Mouse (Mus musculus): Measurements from ENCODE around the gene Fxyd4. TPM values are rescaled to one million over a fixed set of nuclear protein-coding genes. Genes with fewer than 3 reads are reported as not detected.

The Fxyd4 gene
- polyA plus RNA-seq, 1 experiment from 2014 or later = 1.7 TPM

DNA sequence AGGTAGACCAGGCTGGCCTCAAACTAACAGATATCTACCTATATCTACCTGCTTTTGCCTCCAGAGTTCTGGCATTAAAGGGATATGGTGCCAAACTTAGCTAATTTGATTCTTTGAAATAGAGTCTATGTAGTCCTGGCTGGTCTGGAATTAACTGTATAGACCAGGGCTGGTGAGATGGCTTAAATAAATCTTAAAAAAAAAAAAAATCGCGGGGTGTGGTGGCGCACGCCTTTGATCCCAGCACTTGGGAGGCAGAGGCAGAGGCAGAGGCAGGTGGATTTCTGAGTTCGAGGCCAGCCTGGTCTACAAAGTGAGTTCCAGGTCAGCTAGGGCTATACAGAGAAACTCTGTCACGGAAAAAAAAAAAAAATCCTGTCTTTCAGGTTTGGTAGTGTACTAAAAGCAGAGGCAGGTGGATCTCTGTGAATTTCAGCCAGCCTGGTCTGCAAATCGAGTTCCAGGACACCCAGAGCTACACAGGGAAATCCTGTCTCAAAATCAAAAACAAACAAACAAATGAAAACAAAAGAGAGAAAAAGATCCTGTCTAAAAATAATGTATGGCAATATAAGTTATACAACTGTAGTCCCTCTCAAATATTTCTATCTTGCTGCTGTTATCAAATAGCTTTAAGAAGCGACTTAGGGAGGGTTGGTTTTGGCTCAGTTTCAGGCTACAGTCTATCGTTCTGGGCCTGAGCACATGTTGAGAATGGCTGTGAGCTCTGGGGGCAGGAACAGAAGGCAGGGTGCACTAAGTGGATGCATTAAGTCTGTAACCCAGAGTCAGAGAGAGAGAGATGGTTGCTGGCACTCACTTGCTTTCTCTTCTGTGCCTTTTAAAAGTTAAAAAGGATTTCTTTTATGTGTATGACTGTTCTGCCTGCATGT lies 35.7 kb downstream of the Fxyd4 start:
- no peak overlapping the region for H3K27ac ChIP-seq (ENCODE audit: low read depth, low read length)
- no peak overlapping the region for H3K9ac ChIP-seq (ENCODE audit: low read depth, low read length)
- no peak for ATAC-seq
- no peaks in the 10 kb centered on the region for H3K27me3 ChIP-seq (replicated peaks; ENCODE audit: control insufficient read depth, insufficient read depth, low read length)
- no peaks in the 10 kb centered on the region for H3K36me3 ChIP-seq (ENCODE audit: control insufficient read depth, insufficient read depth, low read length)
- no peaks in the 10 kb centered on the region for H3K9me3 ChIP-seq (ENCODE audit: control insufficient read depth, low read length)
- no peak overlapping the region for H3K4me2 ChIP-seq (ENCODE audit: low read length)
- H3K4me3 ChIP-seq (ENCODE audit: low read length) = no peak overlapping the region
- H3K4me1 ChIP-seq (ENCODE audit: control insufficient read depth, insufficient read depth, low read depth, low read length) = peaks cover 6% of the 10 kb centered on the region
- WGBS = 73% methylated on average over 9 of the region's 9 CpGs

DNA sequence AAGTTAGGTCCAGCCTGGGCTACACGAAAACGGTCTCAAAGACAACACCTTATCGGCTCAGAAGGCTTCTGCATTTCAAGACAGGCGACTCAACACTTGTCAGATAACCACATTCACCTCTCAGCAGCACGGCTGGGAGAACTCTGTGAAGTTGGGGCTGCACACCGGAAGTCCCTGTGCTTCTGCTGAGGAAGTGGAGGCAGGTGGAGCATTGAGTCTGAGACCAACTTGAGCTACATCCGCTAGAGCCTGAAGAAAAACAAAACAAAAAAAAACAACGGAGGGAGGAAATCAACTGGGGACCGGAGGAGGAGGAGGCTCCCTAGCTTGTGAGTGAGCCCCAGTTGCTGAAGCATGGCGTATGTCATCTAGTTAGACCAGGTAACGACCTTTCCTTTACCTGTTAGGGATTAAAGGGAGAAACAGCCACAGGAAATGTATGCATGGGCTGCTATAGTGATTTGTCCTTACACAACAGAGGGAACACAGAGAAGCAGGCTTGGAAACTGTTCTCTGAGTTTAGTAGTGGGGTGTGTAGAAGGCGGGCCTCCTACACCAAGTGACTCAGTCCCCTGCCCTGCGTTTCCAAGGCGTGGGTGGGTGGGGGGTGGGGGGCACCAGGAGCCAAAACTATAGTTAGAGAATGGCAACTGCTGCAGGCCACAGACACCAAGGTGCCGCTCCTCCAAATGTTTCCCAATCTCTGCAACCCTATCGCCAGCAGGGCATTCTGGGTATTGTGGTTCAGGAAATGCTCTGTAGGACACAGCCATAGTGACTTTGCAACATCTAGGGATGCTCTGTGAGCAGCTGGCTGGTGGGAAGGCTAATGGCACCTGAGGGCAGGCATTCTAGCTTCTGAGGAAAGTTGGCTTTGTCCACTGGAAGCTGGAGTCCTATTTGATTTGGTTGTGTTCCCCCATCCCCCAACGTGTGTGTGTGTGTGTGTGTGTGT lies 37.1 kb downstream of the Fxyd4 start, which contains the start of gene Hnrnpf:
Hnrnpf (plus strand) TSS at position 199 of the 955 bp plus-strand sequence.
- no peak within 1 kb of the TSS for H3K27ac ChIP-seq (ENCODE audit: low read depth, low read length)
- no peak for ATAC-seq
- no peaks in the 10 kb centered on the region for H3K36me3 ChIP-seq (ENCODE audit: control insufficient read depth, insufficient read depth, low read length)
- H3K27me3 ChIP-seq (replicated peaks; ENCODE audit: control insufficient read depth, insufficient read depth, low read length) = no peaks in the 10 kb centered on the region
- no peak within 1 kb of the TSS for H3K4me3 ChIP-seq (ENCODE audit: low read length)
- no peak within 1 kb of the TSS for H3K9ac ChIP-seq (ENCODE audit: low read depth, low read length)
- 87% methylated on average over 17 of the region's 17 CpGs for WGBS
- no peak within 1 kb of the TSS for H3K4me2 ChIP-seq (ENCODE audit: low read length)
- H3K9me3 ChIP-seq (ENCODE audit: control insufficient read depth, low read length) = no peaks in the 10 kb centered on the region
- peaks cover 2% of the 10 kb centered on the region for H3K4me1 ChIP-seq (ENCODE audit: control insufficient read depth, insufficient read depth, low read depth, low read length)

DNA sequence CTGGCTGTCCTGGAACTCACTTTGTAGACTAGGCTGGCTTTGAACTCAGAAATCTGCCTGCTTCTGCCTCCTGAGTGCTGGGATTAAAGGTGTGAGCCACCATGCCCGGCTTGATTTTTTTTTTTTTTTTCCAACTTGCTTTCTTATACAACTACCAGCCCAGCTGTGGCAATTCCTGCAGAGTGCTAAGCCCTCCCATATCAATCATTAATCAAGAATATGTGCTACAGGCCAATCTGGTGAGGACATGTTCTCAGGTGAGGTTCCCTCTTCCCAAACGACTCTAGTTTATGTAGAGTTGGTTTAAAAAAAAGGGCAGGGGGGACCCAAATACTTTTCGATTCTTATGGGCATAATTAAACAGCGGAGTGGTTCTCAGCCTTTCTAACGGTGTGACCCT lies 39.7 kb downstream of the Fxyd4 start:
- no peaks in the 10 kb centered on the region for H3K9me3 ChIP-seq (ENCODE audit: control insufficient read depth, low read length)
- H3K27me3 ChIP-seq (replicated peaks; ENCODE audit: control insufficient read depth, insufficient read depth, low read length) = no peaks in the 10 kb centered on the region
- H3K4me2 ChIP-seq (ENCODE audit: low read length) = no peak overlapping the region
- WGBS = 88% methylated on average over 5 of the region's 5 CpGs
- H3K9ac ChIP-seq (ENCODE audit: low read depth, low read length) = no peak overlapping the region
- no peaks in the 10 kb centered on the region for H3K4me1 ChIP-seq (ENCODE audit: control insufficient read depth, insufficient read depth, low read depth, low read length)
- H3K36me3 ChIP-seq (ENCODE audit: control insufficient read depth, insufficient read depth, low read length) = no peaks in the 10 kb centered on the region
- no peak overlapping the region for H3K4me3 ChIP-seq (ENCODE audit: low read length)
- ATAC-seq = no peak
- no peak overlapping the region for H3K27ac ChIP-seq (ENCODE audit: low read depth, low read length)

DNA sequence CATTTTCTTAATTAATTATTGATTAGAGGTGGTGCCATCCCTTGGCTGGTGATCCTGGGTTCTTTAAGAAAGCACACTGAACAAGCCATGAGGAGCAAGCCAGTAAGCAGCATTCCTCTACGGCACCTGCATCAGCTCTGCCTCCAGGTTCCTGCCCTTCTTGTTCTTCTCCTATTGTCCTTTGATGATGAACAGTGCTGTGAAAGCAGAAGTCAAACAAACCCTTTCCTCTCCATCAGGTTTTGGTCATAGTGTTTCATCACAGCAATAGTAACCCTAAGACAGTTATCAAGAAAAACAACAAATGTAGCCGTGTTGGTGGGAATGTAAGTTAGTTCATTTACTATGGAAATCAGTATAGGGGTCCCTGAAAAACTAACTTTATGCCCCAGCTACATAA lies 44.1 kb downstream of the Fxyd4 start:
- ATAC-seq = no peak
- WGBS = 94% methylated on average over 2 of the region's 2 CpGs

DNA sequence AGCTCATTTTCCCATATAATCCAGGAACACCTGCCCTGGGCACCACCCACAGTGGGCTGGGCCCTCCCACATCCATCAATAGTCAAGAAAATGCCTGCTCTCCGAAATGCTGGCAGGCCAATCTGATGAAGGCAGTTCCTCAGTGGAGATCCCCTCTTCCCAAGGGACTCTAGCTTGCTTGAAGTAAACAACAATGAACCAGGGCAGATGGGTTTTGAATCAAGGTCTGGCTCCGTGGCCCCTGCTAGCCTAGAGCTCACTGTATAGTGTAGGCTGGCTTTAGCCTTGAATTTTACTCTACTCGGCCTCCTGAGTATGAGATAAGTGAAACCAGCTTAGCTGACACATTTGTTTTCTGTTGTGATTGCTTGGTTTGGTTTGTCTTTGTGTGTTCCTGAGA lies 45.1 kb downstream of the Fxyd4 start:
- Histone ChIP-seq H3K9ac (ENCODE audit: low read depth, low read length) (no peak overlapping the region), H3K4me2 (ENCODE audit: low read length) (no peak overlapping the region), H3K27me3 (replicated peaks; ENCODE audit: control insufficient read depth, insufficient read depth, low read length) (no peaks in the 10 kb centered on the region), H3K27ac (ENCODE audit: low read depth, low read length) (no peak overlapping the region), H3K4me3 (ENCODE audit: low read length) (no peak overlapping the region), H3K4me1 (ENCODE audit: control insufficient read depth, insufficient read depth, low read depth, low read length) (no peaks in the 10 kb centered on the region), H3K36me3 (ENCODE audit: control insufficient read depth, insufficient read depth, low read length) (no peaks in the 10 kb centered on the region), H3K9me3 (ENCODE audit: control insufficient read depth, low read length) (no peaks in the 10 kb centered on the region)
- ATAC-seq = no peak
- 68% methylated on average over 3 of the region's 3 CpGs for WGBS

More for the DNA sequence above, 44.1 kb downstream of the Fxyd4 start:
- Histone ChIP-seq H3K9me3 (ENCODE audit: control insufficient read depth, low read length) (no peaks in the 10 kb centered on the region), H3K4me3 (ENCODE audit: low read length) (no peak overlapping the region), H3K4me2 (ENCODE audit: low read length) (no peak overlapping the region), H3K9ac (ENCODE audit: low read depth, low read length) (no peak overlapping the region), H3K36me3 (ENCODE audit: control insufficient read depth, insufficient read depth, low read length) (no peaks in the 10 kb centered on the region), H3K4me1 (ENCODE audit: control insufficient read depth, insufficient read depth, low read depth, low read length) (no peaks in the 10 kb centered on the region), H3K27ac (ENCODE audit: low read depth, low read length) (no peak overlapping the region), H3K27me3 (replicated peaks; ENCODE audit: control insufficient read depth, insufficient read depth, low read length) (no peaks in the 10 kb centered on the region)

DNA sequence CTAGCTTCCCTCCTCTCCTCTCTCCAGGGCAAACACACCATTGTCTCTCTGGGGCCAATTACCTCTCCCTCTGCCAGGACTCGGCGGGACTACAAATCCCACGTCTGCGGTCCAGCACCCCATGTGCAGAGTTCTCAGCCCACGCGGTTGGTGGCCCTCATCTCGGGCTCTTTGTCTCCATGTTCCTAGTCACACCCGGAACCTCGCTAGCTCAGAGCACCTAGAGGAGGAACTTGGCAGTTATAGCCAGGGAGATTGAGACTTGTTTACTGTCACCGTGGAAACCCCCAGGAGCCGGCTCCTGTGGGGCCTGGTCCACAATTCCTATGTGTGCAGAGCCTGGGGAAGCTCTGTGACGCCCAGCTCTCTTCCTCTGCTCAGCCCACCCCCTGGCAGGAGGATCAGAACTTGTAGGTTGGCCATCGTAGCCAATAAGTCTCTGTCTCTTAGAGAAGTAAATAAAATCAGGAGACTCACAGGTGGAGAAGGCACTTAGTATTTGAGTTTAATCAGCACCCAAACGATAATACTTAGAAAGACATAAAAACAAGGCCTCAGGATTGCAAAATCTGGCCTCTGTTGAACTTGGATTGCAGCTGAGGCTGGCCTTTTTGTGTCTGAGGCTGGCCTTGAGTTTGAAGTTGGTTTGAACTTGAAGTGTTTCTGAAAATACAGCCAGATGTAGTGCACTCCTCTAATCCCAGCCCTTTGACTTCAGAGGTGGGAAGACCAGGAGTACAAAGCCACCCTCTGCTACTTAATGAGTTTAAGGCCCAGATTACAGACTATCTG lies 45.9 kb downstream of the Fxyd4 start:
- Histone ChIP-seq H3K36me3 (ENCODE audit: control insufficient read depth, insufficient read depth, low read length) (no peaks in the 10 kb centered on the region), H3K4me2 (ENCODE audit: low read length) (no peak overlapping the region), H3K27me3 (replicated peaks; ENCODE audit: control insufficient read depth, insufficient read depth, low read length) (no peaks in the 10 kb centered on the region), H3K4me3 (ENCODE audit: low read length) (no peak overlapping the region), H3K9me3 (ENCODE audit: control insufficient read depth, low read length) (no peaks in the 10 kb centered on the region), H3K9ac (ENCODE audit: low read depth, low read length) (no peak overlapping the region), H3K27ac (ENCODE audit: low read depth, low read length) (no peak overlapping the region), H3K4me1 (ENCODE audit: control insufficient read depth, insufficient read depth, low read depth, low read length) (no peaks in the 10 kb centered on the region)
- WGBS = 60% methylated on average over 14 of the region's 14 CpGs
- no peak for ATAC-seq

DNA sequence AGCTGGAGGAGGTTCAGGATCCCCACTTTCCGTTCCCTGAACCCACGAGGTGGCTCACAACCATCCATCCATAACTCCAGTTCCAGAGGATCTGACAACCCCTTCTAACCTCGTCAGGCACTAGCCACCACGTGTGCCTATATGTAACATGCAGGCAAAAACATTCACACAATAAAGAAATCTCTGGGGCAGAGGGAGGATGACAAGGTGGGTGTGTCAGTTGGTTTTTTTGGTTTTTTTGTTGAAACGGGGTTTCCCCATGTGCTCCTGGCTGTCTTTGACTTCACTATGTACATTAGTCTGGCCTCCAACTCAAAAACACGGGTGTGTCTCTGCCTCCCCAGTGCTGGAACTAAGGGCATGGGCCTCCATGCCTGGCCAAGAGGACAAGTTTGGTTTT lies 47.2 kb downstream of the Fxyd4 start:
- no peak overlapping the region for H3K9ac ChIP-seq (ENCODE audit: low read depth, low read length)
- ATAC-seq = no peak
- 84% methylated on average over 6 of the region's 6 CpGs for WGBS
- H3K9me3 ChIP-seq (ENCODE audit: control insufficient read depth, low read length) = no peaks in the 10 kb centered on the region
- no peaks in the 10 kb centered on the region for H3K4me1 ChIP-seq (ENCODE audit: control insufficient read depth, insufficient read depth, low read depth, low read length)
- H3K4me2 ChIP-seq (ENCODE audit: low read length) = no peak overlapping the region
- no peaks in the 10 kb centered on the region for H3K27me3 ChIP-seq (replicated peaks; ENCODE audit: control insufficient read depth, insufficient read depth, low read length)
- no peak overlapping the region for H3K4me3 ChIP-seq (ENCODE audit: low read length)
- no peak overlapping the region for H3K27ac ChIP-seq (ENCODE audit: low read depth, low read length)
- H3K36me3 ChIP-seq (ENCODE audit: control insufficient read depth, insufficient read depth, low read length) = no peaks in the 10 kb centered on the region

DNA sequence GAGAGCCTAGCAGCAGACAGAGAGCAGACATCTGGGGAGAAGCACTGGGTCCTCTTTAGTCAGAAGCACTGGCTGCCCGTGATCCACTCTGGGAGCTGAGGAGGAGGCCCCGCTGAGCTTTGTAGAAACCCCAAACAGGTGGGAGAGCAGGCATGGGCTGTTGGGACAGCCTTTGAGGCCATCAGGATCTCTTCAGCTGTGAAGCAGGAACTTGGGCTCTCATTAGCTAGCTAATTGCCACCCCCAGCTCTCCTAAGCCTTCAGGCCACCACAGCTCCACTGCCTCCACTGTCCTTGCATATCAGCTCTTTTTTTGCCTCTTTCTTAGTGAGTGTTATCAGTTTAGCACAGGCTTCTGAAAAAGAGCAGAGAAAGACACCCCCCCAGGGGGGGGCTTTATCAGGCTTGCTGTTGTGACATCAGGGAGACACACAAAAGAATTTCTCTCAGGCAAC lies 48.8 kb downstream of the Fxyd4 start:
- 73% methylated on average over 2 of the region's 2 CpGs for WGBS
- H3K27ac ChIP-seq (ENCODE audit: low read depth, low read length) = no peak overlapping the region
- H3K36me3 ChIP-seq (ENCODE audit: control insufficient read depth, insufficient read depth, low read length) = no peaks in the 10 kb centered on the region
- H3K9me3 ChIP-seq (ENCODE audit: control insufficient read depth, low read length) = no peaks in the 10 kb centered on the region
- no peaks in the 10 kb centered on the region for H3K27me3 ChIP-seq (replicated peaks; ENCODE audit: control insufficient read depth, insufficient read depth, low read length)
- no peak for ATAC-seq
- H3K4me2 ChIP-seq (ENCODE audit: low read length) = no peak overlapping the region
- H3K4me1 ChIP-seq (ENCODE audit: control insufficient read depth, insufficient read depth, low read depth, low read length) = no peaks in the 10 kb centered on the region
- H3K4me3 ChIP-seq (ENCODE audit: low read length) = no peak overlapping the region
- no peak overlapping the region for H3K9ac ChIP-seq (ENCODE audit: low read depth, low read length)

Data from hindbrain, embryonic 16.5 days (tissue).